Mouse (Mus musculus) bone marrow macrophage, adult 2 months (primary cell): ENCODE results near the gene Exoc6b.
"Not testable (repeated sequence)": the region's sequence is repeated elsewhere in the genome, so short reads cannot be mapped to it uniquely, and the experiment has no call there.

Experiments used
- CTCF ChIP-seq: IDR thresholded peaks from 2 replicates; pipeline ENCODE4 v1.5.1; 2012; ENCODE audit warnings: low read depth, mild to moderate bottlenecking, low read length, moderate library complexity
- POLR2A ChIP-seq: IDR thresholded peaks from 2 replicates; pipeline ENCODE4 v1.6.1; 2012; ENCODE audit warnings: mild to moderate bottlenecking, low read depth, low read length, borderline replicate concordance

DNA sequence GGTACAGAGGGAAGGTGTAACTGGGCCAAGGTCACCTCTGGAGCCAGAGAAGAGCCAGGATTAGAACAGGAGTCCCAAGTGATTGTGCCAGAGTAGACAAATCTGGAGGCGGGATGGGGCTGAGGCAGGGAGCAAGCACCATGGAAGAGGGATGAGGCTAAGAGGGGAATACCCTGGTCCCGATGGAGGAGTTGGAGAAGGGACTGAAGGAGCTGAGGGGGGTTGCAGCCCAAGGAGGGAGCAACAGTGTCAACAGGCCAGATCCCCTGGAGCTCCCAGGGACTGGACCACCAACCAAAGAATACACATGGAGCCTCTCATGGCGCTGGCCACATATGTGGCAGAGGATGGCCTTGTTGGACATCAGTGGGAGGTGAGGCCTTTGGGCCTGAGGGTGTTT, 470.0 kb downstream of the Exoc6b start:
- not testable (repeated sequence) for TF ChIP-seq CTCF, POLR2A
